Mouse (Mus musculus): ENCODE data around the gene Ulk4.

Ulk4 gene

GRCm38 (mm10) chr9:121192601-121193370 lies 84.2 kb downstream of the Ulk4 start:
- 96% methylated on average over 26 of the region's 26 CpGs for WGBS

DNA sequence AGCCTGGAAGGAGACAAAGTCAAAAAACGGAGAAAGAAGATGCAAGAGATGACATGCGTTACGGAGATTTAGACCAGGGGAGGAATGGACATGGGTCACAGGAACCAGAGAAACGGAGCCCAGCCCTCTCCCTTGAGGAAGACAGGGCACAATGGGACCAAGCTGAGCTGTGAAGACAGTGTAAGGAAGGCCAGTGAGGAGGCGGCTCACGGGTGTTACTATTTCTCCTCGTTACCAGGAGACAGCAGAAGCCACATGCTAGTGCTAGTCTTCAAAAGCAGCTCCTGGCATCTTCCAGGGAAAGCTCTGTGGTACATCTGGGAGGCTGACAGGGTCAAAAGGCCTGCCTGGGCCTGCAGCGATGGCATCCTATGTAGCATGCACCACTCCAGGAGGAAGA lies 89.2 kb downstream of the Ulk4 start:
- 64% methylated on average over 8 of the region's 8 CpGs for WGBS

- WGBS: 68% methylated on average over 6 of the region's 6 CpGs
Measured at GRCm38 (mm10) chr9:121185796-121186195, 91.2 kb downstream of the Ulk4 start.

GRCm38 (mm10) chr9:121176350-121176749 lies 100.6 kb downstream of the Ulk4 start:
- 93% methylated on average over 7 of the region's 7 CpGs for WGBS

GRCm38 (mm10) chr9:121175201-121175600 lies 101.8 kb downstream of the Ulk4 start:
- 77% methylated on average over 11 of the region's 11 CpGs for WGBS

DNA sequence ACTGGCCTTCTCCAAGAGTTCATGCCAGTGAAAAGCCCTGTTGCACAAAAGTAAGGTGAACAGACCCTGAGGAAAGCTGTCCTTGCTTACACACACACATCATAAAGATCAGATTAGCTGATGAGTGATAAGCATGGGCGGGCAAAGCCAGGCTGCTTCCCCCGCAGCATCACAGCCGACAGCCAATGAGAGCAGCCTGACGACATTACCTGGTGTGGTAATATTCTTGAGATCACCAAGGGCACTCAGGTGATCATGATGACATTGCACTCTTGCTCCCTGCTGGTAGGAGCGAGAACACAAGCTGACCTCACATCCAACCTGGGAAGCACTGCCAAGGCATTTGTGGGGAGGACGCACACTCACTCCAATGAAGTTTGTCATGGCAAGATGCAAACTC lies 104.9 kb downstream of the Ulk4 start:
- WGBS: 95% methylated on average over 6 of the region's 6 CpGs

- 69% methylated on average over 6 of the region's 6 CpGs for WGBS
Measured at GRCm38 (mm10) chr9:121171609-121172008, 105.4 kb downstream of the Ulk4 start.

DNA sequence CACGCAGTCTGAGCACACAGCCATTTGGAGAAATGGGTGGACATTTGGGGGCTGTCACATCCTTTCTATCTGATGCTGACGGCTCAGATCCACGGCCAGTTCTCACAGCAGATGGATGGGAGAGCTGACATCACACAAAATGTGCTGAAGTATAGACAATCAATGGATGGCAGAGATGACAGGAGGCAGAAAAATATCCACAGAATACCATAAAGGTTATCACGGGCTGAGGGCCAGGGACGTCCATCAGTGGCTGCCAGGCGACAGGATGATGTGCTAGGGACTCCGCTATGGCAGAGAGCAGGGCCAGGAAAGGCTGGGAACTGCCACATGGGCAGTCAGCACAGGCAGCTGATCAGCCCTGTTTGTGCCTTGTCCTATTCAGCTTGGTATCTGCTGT lies 112.4 kb downstream of the Ulk4 start:
- WGBS: 86% methylated on average over 7 of the region's 7 CpGs

- 46% methylated on average over 5 of the region's 5 CpGs for WGBS
Measured at GRCm38 (mm10) chr9:121162789-121163188, 114.2 kb downstream of the Ulk4 start.

- WGBS: 62% methylated on average over 12 of the region's 12 CpGs
Measured at GRCm38 (mm10) chr9:121161818-121162565, 115.0 kb downstream of the Ulk4 start.

GRCm38 (mm10) chr9:121156253-121156831 lies 120.7 kb downstream of the Ulk4 start:
- 52% methylated on average over 9 of the region's 9 CpGs for WGBS

DNA sequence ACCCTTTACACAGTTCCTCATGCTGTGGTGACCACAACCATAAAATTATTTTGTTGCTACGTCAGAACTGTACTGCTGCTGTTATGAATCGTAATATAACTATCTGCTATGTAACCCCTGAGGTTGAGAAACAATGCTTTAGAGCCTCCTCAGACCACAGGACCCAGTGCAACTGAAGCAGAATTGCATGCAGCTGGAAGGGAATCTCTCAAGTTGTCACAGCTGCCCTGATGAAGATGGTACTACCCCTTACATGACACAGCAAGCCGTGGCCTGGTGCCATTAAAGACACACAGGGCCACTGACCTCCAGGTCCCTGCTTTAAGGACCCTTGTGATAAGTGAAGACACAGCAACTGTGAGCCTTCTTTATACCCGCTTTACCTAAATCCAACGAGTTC lies 123.7 kb downstream of the Ulk4 start:
- WGBS: 93% methylated on average over 5 of the region's 5 CpGs

DNA sequence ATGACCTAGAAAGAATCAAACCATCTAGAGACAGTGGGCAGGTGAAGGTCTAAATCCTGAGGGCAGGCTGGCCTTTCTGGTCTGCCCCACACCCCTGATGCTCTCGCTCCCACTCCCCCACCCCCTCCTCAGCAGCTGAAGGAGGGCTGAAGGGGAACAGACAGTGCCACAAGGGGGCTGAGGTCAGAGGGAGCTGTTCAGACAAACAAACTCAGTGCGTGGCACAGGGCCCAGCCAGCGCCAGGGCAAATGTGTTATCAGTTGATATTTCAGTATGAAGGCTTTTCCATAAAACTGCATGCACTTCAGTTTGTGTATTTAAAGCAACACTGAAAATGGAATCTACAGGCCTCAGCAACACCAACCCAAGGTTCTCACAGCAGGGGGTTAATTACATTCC lies 128.4 kb downstream of the Ulk4 start:
- 70% methylated on average over 3 of the region's 3 CpGs for WGBS

DNA sequence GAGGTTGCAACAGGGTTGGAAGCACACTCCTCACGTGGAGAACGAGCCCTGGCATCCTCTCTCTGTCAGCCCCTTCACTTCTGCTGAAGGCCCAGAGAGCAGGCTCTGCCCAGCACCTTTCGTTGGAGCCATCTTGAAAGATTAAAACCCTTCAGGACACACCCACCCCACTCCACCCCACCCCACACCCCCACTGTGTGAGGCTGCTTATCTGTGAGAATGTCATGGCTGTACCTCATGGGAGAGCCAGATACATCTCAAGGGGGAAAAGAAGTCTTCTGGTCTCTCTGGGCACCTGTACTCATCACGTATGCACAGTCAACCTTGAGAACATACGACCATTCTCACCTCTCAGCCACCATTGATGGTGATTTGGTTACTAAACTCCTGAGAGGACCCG lies 133.8 kb downstream of the Ulk4 start:
- 93% methylated on average over 6 of the region's 6 CpGs for WGBS

DNA sequence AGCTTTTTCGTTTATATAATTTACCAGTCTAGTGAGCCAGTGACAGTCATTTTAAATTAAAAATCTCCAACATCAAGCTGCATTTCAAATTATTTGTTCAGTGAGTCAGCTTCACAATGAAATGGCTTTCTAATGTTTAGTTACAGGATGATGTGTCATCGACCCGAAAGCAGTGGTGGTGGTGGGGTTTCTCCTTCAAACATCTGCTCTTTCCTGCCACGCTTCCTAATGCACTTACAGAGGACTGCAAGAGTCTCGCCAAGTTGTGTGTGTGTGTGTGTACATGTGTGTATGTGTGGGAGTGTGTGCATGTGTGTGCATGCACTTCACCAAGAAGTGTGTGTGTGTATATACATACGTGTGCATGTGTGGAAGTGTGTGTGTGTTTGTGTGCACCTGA lies 144.4 kb downstream of the Ulk4 start:
- WGBS: 64% methylated on average over 6 of the region's 6 CpGs

GRCm38 (mm10) chr9:121129533-121129932 lies 147.5 kb downstream of the Ulk4 start:
- WGBS: 65% methylated on average over 2 of the region's 2 CpGs

GRCm38 (mm10) chr9:121128934-121129333 lies 148.1 kb downstream of the Ulk4 start:
- 89% methylated on average over 8 of the region's 8 CpGs for WGBS

- WGBS: 56% methylated on average over 2 of the region's 2 CpGs
Measured at GRCm38 (mm10) chr9:121127025-121127424, 150.0 kb downstream of the Ulk4 start.

DNA sequence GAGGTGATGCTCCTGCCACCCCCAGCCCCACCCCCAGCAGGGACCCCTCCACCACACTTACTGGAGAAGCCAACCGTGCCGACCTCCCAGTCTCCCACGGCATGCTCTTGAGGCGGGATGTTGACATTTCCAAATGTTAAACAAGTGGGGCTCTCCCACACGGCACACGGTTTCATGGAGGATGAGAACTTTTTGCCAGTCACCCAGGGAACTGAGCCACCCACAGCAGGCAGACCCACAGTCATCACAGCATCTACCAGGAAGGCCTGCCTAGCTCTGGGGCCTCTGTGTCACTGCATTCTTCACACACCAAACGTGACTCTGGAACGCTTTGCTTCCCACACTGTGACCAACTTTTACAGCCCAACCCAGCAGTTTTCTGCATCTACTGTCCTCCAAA lies 152.3 kb downstream of the Ulk4 start:
- 55% methylated on average over 8 of the region's 8 CpGs for WGBS

DNA sequence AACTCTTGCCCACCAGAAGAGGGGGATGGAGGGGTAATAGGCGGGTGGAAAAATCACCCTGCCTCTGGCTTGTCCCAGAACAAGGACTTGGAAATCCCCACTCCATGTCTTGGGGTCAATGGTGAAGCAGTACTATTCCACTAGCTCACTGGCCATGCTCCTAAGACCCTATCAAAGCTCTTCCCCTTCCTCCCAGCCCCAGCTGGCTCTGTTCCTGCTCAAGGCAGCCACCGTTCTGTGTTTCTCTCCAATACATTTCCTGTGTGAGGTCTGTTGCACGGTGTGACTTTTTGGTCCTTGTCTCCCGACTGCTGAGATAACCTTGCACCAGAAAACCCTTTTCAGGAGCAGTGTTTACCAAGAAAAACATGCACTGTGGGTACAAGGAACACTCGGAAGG lies 155.0 kb downstream of the Ulk4 start:
- WGBS: 68% methylated on average over 5 of the region's 5 CpGs

GRCm38 (mm10) chr9:121117936-121118335 lies 159.1 kb downstream of the Ulk4 start:
- WGBS: 82% methylated on average over 4 of the region's 4 CpGs

DNA sequence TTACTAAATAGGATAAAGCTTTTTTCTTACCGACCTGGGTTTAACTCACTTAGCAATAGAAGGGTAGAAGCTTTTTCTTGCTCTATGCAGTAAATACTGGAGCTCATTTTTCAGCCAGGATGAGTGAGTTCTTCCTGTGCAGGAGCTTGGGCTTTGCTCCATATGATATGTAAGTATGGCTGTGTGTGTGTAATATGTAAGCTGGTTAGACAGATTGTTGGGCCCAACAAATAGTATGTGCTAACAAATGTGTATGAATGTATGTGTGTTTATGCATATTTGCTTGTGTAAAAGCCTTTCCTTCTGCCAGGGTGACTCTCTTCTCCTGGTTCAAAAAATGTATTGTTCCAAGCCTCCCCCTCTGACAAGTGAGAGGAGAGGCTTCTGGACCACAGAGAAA lies 164.9 kb downstream of the Ulk4 start:
- WGBS: 54% methylated on average over 1 of the region's 1 CpGs

DNA sequence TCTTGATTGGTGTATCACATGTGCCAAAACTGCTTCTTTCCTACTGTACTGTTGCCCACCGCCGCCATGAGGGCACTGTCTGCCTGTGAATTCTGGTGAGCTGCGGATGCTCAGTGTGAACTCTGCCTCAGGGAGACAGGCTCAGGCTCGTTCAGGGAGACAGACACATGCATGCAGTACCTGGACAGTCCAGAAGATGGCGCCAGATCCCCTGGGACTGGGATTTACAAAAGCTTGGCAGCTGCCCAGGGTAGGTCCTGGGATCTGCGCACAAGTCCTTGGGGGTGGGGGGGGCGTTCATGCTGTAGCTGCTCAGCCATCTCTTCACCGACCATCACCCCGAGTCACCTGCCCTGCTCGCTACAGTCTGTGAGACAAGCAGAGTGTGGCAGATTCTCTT lies 168.9 kb downstream of the Ulk4 start:
- 18% methylated on average over 10 of the region's 10 CpGs for WGBS

Measured in cerebral cortex, adult 2 months (tissue).